In the genomic region with DNA sequence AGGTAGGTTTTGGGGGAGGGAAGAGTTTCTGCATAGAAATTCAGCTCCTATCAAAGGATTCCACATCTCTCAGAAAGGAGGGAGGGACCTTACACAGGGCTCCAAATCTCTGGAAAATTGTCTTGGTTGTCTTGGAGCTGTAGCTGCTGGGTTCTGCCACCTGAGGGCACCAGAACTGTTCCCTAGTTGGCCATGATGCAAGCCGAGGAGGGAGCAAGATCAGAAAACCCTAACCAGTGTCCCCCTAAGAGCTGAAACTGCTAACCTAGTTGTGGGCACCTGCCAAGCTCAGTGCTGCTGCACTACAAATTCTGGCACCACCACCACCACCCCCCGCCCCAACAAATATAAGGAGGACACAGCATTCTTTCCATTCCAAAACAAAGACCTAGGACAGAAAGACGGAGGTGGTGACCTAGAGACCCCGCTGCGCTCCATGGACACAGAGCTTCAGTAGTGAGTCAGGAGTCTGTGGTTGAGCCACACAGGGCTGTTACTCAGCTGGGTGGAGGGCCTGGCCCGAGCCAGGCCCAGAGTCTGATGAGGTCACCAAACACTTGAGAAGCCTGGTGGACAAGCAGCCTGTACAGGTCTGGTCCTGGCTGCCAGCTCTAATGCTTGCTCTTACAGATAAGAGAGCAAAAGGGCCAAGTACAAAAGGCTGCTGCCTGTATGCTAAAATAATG, we compare ENCODE assay signal across 8 mouse cellular contexts. TPM values are rescaled to one million over a fixed set of nuclear protein-coding genes. Genes with fewer than 3 reads are reported as not detected.
DNase-seq lines count a peak whose midpoint lies in the region; ATAC-seq and TF ChIP-seq lines count a peak whose summit lies in the region.

No protein-coding gene starts in this region.

- peak; percentile 62 for ATAC-seq in common myeloid progenitor, adult 5-6 weeks (replicated peaks; ENCODE audit: low read depth, poor library complexity, severe bottlenecking)
- peak; percentile 63 for ATAC-seq in hindbrain, embryonic 16.5 days
- ATAC-seq in megakaryocyte-erythroid progenitor cell, adult 5-6 weeks (replicated peaks; ENCODE audit: low FRiP score, low TSS enrichment, poor library complexity, severe bottlenecking) = peak; percentile 46; the same call in 1 of the 2 replicates
- ATAC-seq in stomach, embryonic 14.5 days (ENCODE audit: insufficient number of reproducible peaks, insufficient read depth, low FRiP score, low read depth) = peak; percentile 79; the same call in 1 of the 2 replicates

- no peaks in the 10 kb centered on the region for H3K9me3 ChIP-seq in hindbrain, embryonic 16.5 days (ENCODE audit: control insufficient read depth, low read length)
- no peaks in the 10 kb centered on the region for H3K9me3 ChIP-seq in stomach, embryonic 14.5 days (ENCODE audit: control insufficient read depth, low read depth, low read length)

- no peak overlapping the region for H3K4me3 ChIP-seq in thymus, adult 2 months (ENCODE audit: control insufficient read depth, insufficient read depth, low read length)
- H3K4me3 ChIP-seq in hindbrain, embryonic 16.5 days (ENCODE audit: low read length) = no peak overlapping the region
- H3K4me3 ChIP-seq in stomach, embryonic 14.5 days (ENCODE audit: low read depth, low read length) = no peak overlapping the region

- 77% methylated on average over 6 of the region's 6 CpGs for WGBS in thymus, adult 2 months
- 56% methylated on average over 6 of the region's 6 CpGs for WGBS in hindbrain, embryonic 16.5 days
- 54% methylated on average over 6 of the region's 6 CpGs for WGBS in stomach, embryonic 14.5 days

- TF ChIP-seq CTCF in thymus, adult 2 months (IDR thresholded peaks at IDR 0.05; ENCODE audit: borderline replicate concordance, control insufficient read depth, extremely low read depth, insufficient read depth, low read length, poor library complexity) = no peak

- no peak overlapping the region for H3K27ac ChIP-seq in thymus, adult 2 months (ENCODE audit: control insufficient read depth, insufficient read depth, low read length)
- no peak overlapping the region; the same call in 1 of the 2 replicates for H3K27ac ChIP-seq in hindbrain, embryonic 16.5 days (ENCODE audit: low read depth, low read length)
- H3K27ac ChIP-seq in stomach, embryonic 14.5 days (ENCODE audit: low read length) = peak overlapping the region; percentile 59

- no peak overlapping the region for H3K4me2 ChIP-seq in hindbrain, embryonic 16.5 days (ENCODE audit: low read length)
- no peak overlapping the region for H3K4me2 ChIP-seq in stomach, embryonic 14.5 days (replicated peaks; ENCODE audit: low read depth, low read length)

- H3K36me3 ChIP-seq in thymus, adult 2 months (ENCODE audit: control insufficient read depth, insufficient read depth, low read length) = peaks cover 10% of the 10 kb centered on the region; the same call in 1 of the 2 replicates
- H3K36me3 ChIP-seq in hindbrain, embryonic 16.5 days (ENCODE audit: control insufficient read depth, insufficient read depth, low read length) = peaks cover 22% of the 10 kb centered on the region
- H3K36me3 ChIP-seq in stomach, embryonic 14.5 days (ENCODE audit: control insufficient read depth, insufficient read depth, low read length) = peaks cover 48% of the 10 kb centered on the region

- TF ChIP-seq POLR2A in thymus, adult 2 months (IDR thresholded peaks at IDR 0.05; ENCODE audit: control insufficient read depth, extremely low read depth, insufficient read depth, low read length, poor library complexity) = no peak

- no peaks in the 10 kb centered on the region for H3K4me1 ChIP-seq in thymus, adult 2 months (replicated peaks; ENCODE audit: control insufficient read depth, insufficient read depth, low read length)
- no peaks in the 10 kb centered on the region for H3K4me1 ChIP-seq in hindbrain, embryonic 16.5 days (ENCODE audit: control insufficient read depth, insufficient read depth, low read depth, low read length)
- peaks cover 29% of the 10 kb centered on the region for H3K4me1 ChIP-seq in stomach, embryonic 14.5 days (ENCODE audit: control insufficient read depth, insufficient read depth, low read length)

- H3K9ac ChIP-seq in hindbrain, embryonic 16.5 days (ENCODE audit: low read depth, low read length) = no peak overlapping the region
- no peak overlapping the region for H3K9ac ChIP-seq in stomach, embryonic 14.5 days (replicated peaks; ENCODE audit: low read depth, low read length)

- H3K27me3 ChIP-seq in thymus, adult 2 months (ENCODE audit: control insufficient read depth, insufficient read depth, low read length) = no peaks in the 10 kb centered on the region
- no peaks in the 10 kb centered on the region for H3K27me3 ChIP-seq in hindbrain, embryonic 16.5 days (replicated peaks; ENCODE audit: control insufficient read depth, insufficient read depth, low read length)
- no peaks in the 10 kb centered on the region for H3K27me3 ChIP-seq in stomach, embryonic 14.5 days (ENCODE audit: control insufficient read depth, insufficient read depth, low read length)

- DNase-seq in thymus, postnatal 25 days = peak; percentile 7
- no peak for DNase-seq in thymus, adult 2 months
- peak; percentile 30 to 51 for DNase-seq in gastrocnemius, adult 8-10 months (ENCODE audit: low spot score in 2 of 2)
- DNase-seq in left cerebral cortex, adult 11 months (ENCODE audit: low spot score) = peak; percentile 74

RNA-seq across cellular contexts. Expression of gene Xpnpep1, which starts 31.9 kb away (rescaled TPM):
- polyA plus RNA-seq in thymus, adult 2 months (2012; rRNA removed) = 49.6 and 55.6 TPM in 2 replicates
- 44.8 and 56.4 TPM in 2 replicates for total RNA-seq in common myeloid progenitor, adult 5-6 weeks (2017)
- 10 to 100 TPM; 37.7 to 45.2 (median 39.7) TPM for total RNA-seq in gastrocnemius, adult 8-10 months (2022)
- polyA plus RNA-seq in hindbrain, embryonic 16.5 days (2015; fragmentation: Nextera tagmentation; extraction: Ambion mirVana) = 118 and 129 TPM in 2 replicates
- total RNA-seq in megakaryocyte-erythroid progenitor cell, adult 5-6 weeks (2014; fragmentation: Nextera tagmentation) = 103 and 128 TPM in 2 replicates
- 73.6 and 186 TPM in 2 replicates for total RNA-seq in megakaryocyte-erythroid progenitor cell, adult 5-6 weeks (2017)
- polyA plus RNA-seq in stomach, embryonic 14.5 days (2014; fragmentation: Nextera tagmentation; extraction: Ambion mirVana) = 157 TPM in 2 replicates
